In the genomic region with DNA sequence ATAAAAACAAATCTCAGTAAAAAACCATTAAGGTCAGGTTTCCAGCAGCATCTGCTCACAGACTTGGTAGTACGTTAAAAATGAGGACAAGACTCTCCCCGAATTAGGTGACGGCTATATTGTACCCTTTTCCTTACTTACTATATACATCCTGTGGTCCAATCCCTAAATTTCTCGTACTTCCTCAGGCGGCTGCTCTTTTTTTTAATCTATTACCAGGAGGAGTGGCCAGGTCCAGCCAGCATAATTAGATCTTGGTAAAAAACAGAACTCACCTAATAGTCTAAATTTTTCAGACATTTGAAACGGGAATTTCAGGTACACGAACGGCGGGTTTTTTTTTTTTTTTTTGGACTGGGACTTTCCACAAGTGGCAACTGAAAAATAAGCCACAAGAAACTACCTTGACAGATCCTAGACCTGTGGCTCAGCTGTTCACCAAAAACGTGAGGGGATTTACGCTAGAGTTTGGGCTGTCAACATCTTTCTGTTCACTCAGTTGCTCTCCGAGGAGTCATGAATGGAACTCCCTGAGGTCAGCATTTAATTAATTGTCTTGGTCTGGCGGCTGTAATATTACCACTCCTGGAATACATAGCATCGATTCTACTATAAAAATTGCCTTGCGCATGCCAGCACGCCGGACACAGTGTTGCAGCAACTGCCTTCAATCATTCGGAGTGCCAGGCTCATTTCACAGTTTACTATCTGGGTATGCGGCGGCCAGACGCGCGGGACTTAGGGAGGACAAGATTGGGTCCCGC, we compare ENCODE assay signal across 8 mouse cellular contexts. TPM values are rescaled to one million over a fixed set of nuclear protein-coding genes. Genes with fewer than 3 reads are reported as not detected.
DNase-seq lines count a peak whose midpoint lies in the region; ATAC-seq and TF ChIP-seq lines count a peak whose summit lies in the region.

No protein-coding gene starts in this region.

- H3K27me3 ChIP-seq in lung, embryonic 15.5 days, result no peaks in the 10 kb centered on the region
- H3K27me3 ChIP-seq in embryonic facial prominence, embryonic 14.5 days (replicated peaks; ENCODE audit: control insufficient read depth, insufficient read depth, low read length), result no peaks in the 10 kb centered on the region
- H3K27me3 ChIP-seq in limb, embryonic 10.5 days (ENCODE audit: low read depth, poor library complexity, severe bottlenecking), result no peaks in the 10 kb centered on the region

- peak overlapping the region; percentile 39; the same call in 1 of the 2 replicates for H3K27ac ChIP-seq in lung, embryonic 15.5 days
- no peak overlapping the region; the same call in 1 of the 2 replicates for H3K27ac ChIP-seq in embryonic facial prominence, embryonic 14.5 days (replicated peaks; ENCODE audit: low read depth, low read length)
- peak overlapping the region; percentile 47; the same call in 1 of the 2 replicates for H3K27ac ChIP-seq in limb, embryonic 10.5 days
- H3K27ac ChIP-seq in olfactory bulb, adult 2 months (ENCODE audit: insufficient read depth, low read depth, low read length), result 0 out of 2 replicates have a peak overlapping the region, but pooled peaks have one; percentile 29

- no peak for DNase-seq in lung, postnatal 4 days
- DNase-seq in embryonic facial prominence, embryonic 14.5 days (ENCODE audit: low spot score), result no peak
- DNase-seq in limb, embryonic 10.5 days (ENCODE audit: low spot score), result no peak
- DNase-seq in frontal cortex, postnatal 14 days (ENCODE audit: low spot score in 2 of 2), result no peak
- no peak for DNase-seq in cerebellum, adult 9-10 months
- DNase-seq in lung, postnatal 14 days, result no peak

- TF ChIP-seq CTCF in olfactory bulb, adult 2 months (IDR thresholded peaks at IDR 0.05; ENCODE audit: insufficient read depth, low read depth, low read length), result no peak

- H3K9me3 ChIP-seq in lung, embryonic 15.5 days, result no peaks in the 10 kb centered on the region
- H3K9me3 ChIP-seq in embryonic facial prominence, embryonic 14.5 days (ENCODE audit: control insufficient read depth, low read length), result no peaks in the 10 kb centered on the region
- no peaks in the 10 kb centered on the region for H3K9me3 ChIP-seq in limb, embryonic 10.5 days (replicated peaks)

- 10% methylated on average over 24 of the region's 24 CpGs for WGBS in lung, embryonic 15.5 days
- 13% methylated on average over 24 of the region's 24 CpGs for WGBS in embryonic facial prominence, embryonic 14.5 days
- 17% methylated on average over 24 of the region's 24 CpGs for WGBS in limb, embryonic 10.5 days
- 11% methylated on average over 24 of the region's 24 CpGs for WGBS in olfactory bulb, adult 2 months

- H3K4me3 ChIP-seq in lung, embryonic 15.5 days, result peak overlapping the region; percentile 93
- peak overlapping the region; percentile 96 for H3K4me3 ChIP-seq in embryonic facial prominence, embryonic 14.5 days (ENCODE audit: low read depth, low read length)
- H3K4me3 ChIP-seq in limb, embryonic 10.5 days, result peak overlapping the region; percentile 79
- H3K4me3 ChIP-seq in olfactory bulb, adult 2 months (ENCODE audit: insufficient read depth, low read depth, low read length), result peak overlapping the region; percentile 47

- ATAC-seq in lung, embryonic 15.5 days (ENCODE audit: borderline replicate concordance, extremely low read depth, low FRiP score, low TSS enrichment), result no peak
- ATAC-seq in embryonic facial prominence, embryonic 14.5 days (ENCODE audit: low read depth), result no peak

- peak overlapping the region; percentile 39 for H3K9ac ChIP-seq in lung, embryonic 15.5 days
- 0 out of 2 replicates have a peak overlapping the region, but pooled peaks have one; percentile 32 for H3K9ac ChIP-seq in embryonic facial prominence, embryonic 14.5 days (ENCODE audit: low read depth, low read length)

- H3K4me2 ChIP-seq in lung, embryonic 15.5 days, result peak overlapping the region; percentile 81
- peak overlapping the region; percentile 63 for H3K4me2 ChIP-seq in embryonic facial prominence, embryonic 14.5 days (ENCODE audit: low read depth, low read length)

- TF ChIP-seq POLR2A in olfactory bulb, adult 2 months (IDR thresholded peaks at IDR 0.05; ENCODE audit: insufficient read depth, low read depth, low read length), result no peak

- H3K4me1 ChIP-seq in lung, embryonic 15.5 days, result peaks cover 50% of the 10 kb centered on the region
- peaks cover 34% of the 10 kb centered on the region for H3K4me1 ChIP-seq in embryonic facial prominence, embryonic 14.5 days (ENCODE audit: control insufficient read depth, insufficient read depth, low read length)
- peaks cover 65% of the 10 kb centered on the region for H3K4me1 ChIP-seq in limb, embryonic 10.5 days
- H3K4me1 ChIP-seq in olfactory bulb, adult 2 months (ENCODE audit: control insufficient read depth, insufficient read depth, low read length), result peaks cover 16% of the 10 kb centered on the region

- no peaks in the 10 kb centered on the region for H3K36me3 ChIP-seq in lung, embryonic 15.5 days
- H3K36me3 ChIP-seq in embryonic facial prominence, embryonic 14.5 days (ENCODE audit: control insufficient read depth, insufficient read depth, low read length), result 0 out of 2 replicates have a peak, but pooled peaks cover 7% of the 10 kb centered on the region
- peaks cover 12% of the 10 kb centered on the region for H3K36me3 ChIP-seq in limb, embryonic 10.5 days

RNA-seq across cellular contexts. Expression of a gene that starts 0.8 kb away (rescaled TPM):
- 34.4 and 35.1 TPM in 2 replicates for polyA plus RNA-seq in lung, embryonic 15.5 days (2015; fragmentation: Nextera tagmentation; extraction: Ambion mirVana)
- 27.2 and 28.4 TPM in 2 replicates for polyA plus RNA-seq in embryonic facial prominence, embryonic 14.5 days (2014; fragmentation: Nextera tagmentation; extraction: Ambion mirVana)
- polyA plus RNA-seq in limb, embryonic 10.5 days (2016; fragmentation: Nextera tagmentation; extraction: Ambion mirVana), result 48.6 and 53.9 TPM in 2 replicates
- not detected in 2 replicates for polyA plus RNA-seq in olfactory bulb, adult 2 months (2012; ENCODE audit: insufficient read depth, insufficient read length, low replicate concordance, missing spikeins)

RNA-seq across cellular contexts. Expression of a gene that starts 2.1 kb away (rescaled TPM):
- 21.1 and 21.2 TPM in 2 replicates for polyA plus RNA-seq in lung, embryonic 15.5 days (2015; fragmentation: Nextera tagmentation; extraction: Ambion mirVana)
- polyA plus RNA-seq in embryonic facial prominence, embryonic 14.5 days (2014; fragmentation: Nextera tagmentation; extraction: Ambion mirVana), result 19.0 and 19.9 TPM in 2 replicates
- 23.8 and 24.6 TPM in 2 replicates for polyA plus RNA-seq in limb, embryonic 10.5 days (2016; fragmentation: Nextera tagmentation; extraction: Ambion mirVana)
- polyA plus RNA-seq in olfactory bulb, adult 2 months (2012; ENCODE audit: insufficient read depth, insufficient read length, low replicate concordance, missing spikeins), result not detected in 2 replicates

RNA-seq across cellular contexts. Expression of a gene that starts 19.2 kb away (rescaled TPM):
- polyA plus RNA-seq in lung, embryonic 15.5 days (2015; fragmentation: Nextera tagmentation; extraction: Ambion mirVana), result 235 and 247 TPM in 2 replicates
- polyA plus RNA-seq in embryonic facial prominence, embryonic 14.5 days (2014; fragmentation: Nextera tagmentation; extraction: Ambion mirVana), result 208 and 234 TPM in 2 replicates
- polyA plus RNA-seq in limb, embryonic 10.5 days (2016; fragmentation: Nextera tagmentation; extraction: Ambion mirVana), result 253 and 284 TPM in 2 replicates
- polyA plus RNA-seq in olfactory bulb, adult 2 months (2012; ENCODE audit: insufficient read depth, insufficient read length, low replicate concordance, missing spikeins), result not detected in 2 replicates

RNA-seq across cellular contexts. Expression of a gene that starts 30.8 kb away (rescaled TPM):
- polyA plus RNA-seq in lung, embryonic 15.5 days (2015; fragmentation: Nextera tagmentation; extraction: Ambion mirVana), result 63.9 and 65.6 TPM in 2 replicates
- polyA plus RNA-seq in embryonic facial prominence, embryonic 14.5 days (2014; fragmentation: Nextera tagmentation; extraction: Ambion mirVana), result 47.4 and 52.3 TPM in 2 replicates
- polyA plus RNA-seq in limb, embryonic 10.5 days (2016; fragmentation: Nextera tagmentation; extraction: Ambion mirVana), result 58.4 and 65.6 TPM in 2 replicates
- not detected in 2 replicates for polyA plus RNA-seq in olfactory bulb, adult 2 months (2012; ENCODE audit: insufficient read depth, insufficient read length, low replicate concordance, missing spikeins)

RNA-seq across cellular contexts. Expression of a gene that starts 31.1 kb away (rescaled TPM):
- 1.6 TPM in 2 replicates for polyA plus RNA-seq in lung, embryonic 15.5 days (2015; fragmentation: Nextera tagmentation; extraction: Ambion mirVana)
- 0.85 and 1.3 TPM in 2 replicates for polyA plus RNA-seq in embryonic facial prominence, embryonic 14.5 days (2014; fragmentation: Nextera tagmentation; extraction: Ambion mirVana)
- 1.0 and 2.1 TPM in 2 replicates for polyA plus RNA-seq in limb, embryonic 10.5 days (2016; fragmentation: Nextera tagmentation; extraction: Ambion mirVana)
- polyA plus RNA-seq in olfactory bulb, adult 2 months (2012; ENCODE audit: insufficient read depth, insufficient read length, low replicate concordance, missing spikeins), result not detected in 2 replicates

Comparison
In these comparisons a context has a peak if more than half of its experiments do, and no peak if none do; other contexts are left out.
1. RNA of a gene that starts 2.1 kb away (polyA plus RNA-seq): 23.8 to 24.6 TPM in limb, embryonic 10.5 days, 21.1 to 21.2 TPM in lung, embryonic 15.5 days and 19.0 to 19.9 TPM in embryonic facial prominence, embryonic 14.5 days; not detected in olfactory bulb, adult 2 months; every median in the first group is over 10 times any median in the second.
2. Peak in every context shown above with its lines, with median percentiles within 50 percentile points of each other: H3K4me3 ChIP-seq.